Mouse (Mus musculus): ENCODE results near the gene Ahdc1. TPM values are rescaled to one million over a fixed set of nuclear protein-coding genes. Genes with fewer than 3 reads are reported as not detected.
"Not testable (repeated sequence)": the region's sequence is repeated elsewhere in the genome, so short reads cannot be mapped to it uniquely, and the experiment has no call there.

The Ahdc1 gene
- polyA plus RNA-seq, 1 experiment from 2014 or later, result 10.1 TPM

DNA sequence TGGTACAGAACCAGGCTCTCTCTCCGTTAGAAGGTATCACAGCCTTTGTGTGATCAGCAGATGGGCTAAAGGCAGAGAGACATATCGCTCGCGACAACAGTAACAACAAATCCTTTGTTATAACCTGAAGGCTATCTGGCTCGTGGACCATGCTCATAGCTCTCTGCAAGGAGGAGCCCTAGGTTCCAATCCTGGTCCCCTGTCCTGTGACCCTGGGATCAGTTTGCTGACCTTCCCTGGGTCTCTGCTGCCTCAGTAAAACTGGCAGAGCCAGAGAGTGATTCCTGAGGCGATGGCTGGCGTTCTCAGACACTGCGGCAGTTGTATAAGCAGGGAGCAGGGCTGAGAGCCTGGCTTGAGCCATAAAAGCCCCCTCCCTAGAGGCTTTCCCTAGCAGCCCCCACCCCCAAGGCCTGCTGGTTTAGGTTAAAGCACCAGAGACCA is 79.2 kb downstream of the Ahdc1 start:
- Histone ChIP-seq H3K9ac (0 out of 2 replicates have a peak overlapping the region, but pooled peaks have one; percentile 1), H3K27ac (peak overlapping the region; percentile 95), H3K4me3 (replicated peaks) (no peak overlapping the region), H3K4me1 (peaks cover 91% of the 10 kb centered on the region), H3K36me3 (no peaks in the 10 kb centered on the region), H3K27me3 (no peaks in the 10 kb centered on the region), H3K4me2 (peak overlapping the region; percentile 36), H3K9me3 (replicated peaks) (no peaks in the 10 kb centered on the region)
- ATAC-seq (replicated peaks; ENCODE audit: low FRiP score), result no peak
- WGBS, result 26% methylated on average over 8 of the region's 8 CpGs

GRCm38 (mm10) chr4:133090720-133091458 is 79.8 kb downstream of the Ahdc1 start:
- WGBS, result 19% methylated on average over 18 of the region's 18 CpGs
- peak overlapping the region; percentile 36 for H3K4me2 ChIP-seq
- ATAC-seq (replicated peaks; ENCODE audit: low FRiP score), result no peak
- no peak overlapping the region for H3K4me3 ChIP-seq (replicated peaks)
- H3K27ac ChIP-seq, result peak overlapping the region; percentile 95
- no peaks in the 10 kb centered on the region for H3K36me3 ChIP-seq
- 0 out of 2 replicates have a peak overlapping the region, but pooled peaks have one; percentile 1 for H3K9ac ChIP-seq
- peaks cover 90% of the 10 kb centered on the region for H3K4me1 ChIP-seq
- no peaks in the 10 kb centered on the region for H3K9me3 ChIP-seq (replicated peaks)
- H3K27me3 ChIP-seq, result no peaks in the 10 kb centered on the region

- no peaks in the 10 kb centered on the region for H3K9me3 ChIP-seq (replicated peaks)
- H3K27me3 ChIP-seq, result no peaks in the 10 kb centered on the region
- H3K9ac ChIP-seq, result no peak overlapping the region
- H3K4me1 ChIP-seq, result peaks cover 85% of the 10 kb centered on the region
- no peak for ATAC-seq (replicated peaks; ENCODE audit: low FRiP score)
- H3K36me3 ChIP-seq, result no peaks in the 10 kb centered on the region
- 70% methylated on average over 4 of the region's 4 CpGs for WGBS
- H3K27ac ChIP-seq, result peak overlapping the region; percentile 95
- H3K4me3 ChIP-seq (replicated peaks), result no peak overlapping the region
- H3K4me2 ChIP-seq, result no peak overlapping the region
Measured at GRCm38 (mm10) chr4:133091459-133091785, 80.4 kb downstream of the Ahdc1 start.

DNA sequence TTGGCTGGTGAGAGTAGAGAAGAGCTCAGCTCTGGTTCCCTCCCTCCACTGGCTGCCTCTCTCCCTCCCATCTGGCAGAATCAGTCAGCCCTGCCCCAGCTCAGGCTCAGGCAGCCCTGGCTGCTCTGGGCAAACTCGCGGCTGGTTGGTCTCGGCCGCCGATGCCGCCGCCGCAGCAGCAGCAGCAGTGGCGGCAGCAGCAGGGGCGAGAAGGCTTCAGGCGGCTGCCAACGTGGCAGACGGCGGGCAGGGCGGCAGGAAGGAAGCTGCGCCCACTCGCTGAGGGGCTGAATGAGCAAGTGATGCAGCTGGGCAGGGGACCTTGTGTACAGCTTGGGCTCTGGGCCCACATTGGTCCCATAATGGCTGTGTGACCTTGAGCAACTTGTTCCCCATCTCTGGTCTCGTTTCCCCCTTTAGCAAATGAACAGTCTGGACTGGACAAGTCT is 81.4 kb downstream of the Ahdc1 start:
- Histone ChIP-seq H3K9me3 (replicated peaks) (no peaks in the 10 kb centered on the region), H3K4me3 (replicated peaks) (0 out of 2 replicates have a peak overlapping the region, but pooled peaks have one; percentile 16), H3K27ac (peak overlapping the region; percentile 95), H3K4me1 (peaks cover 74% of the 10 kb centered on the region), H3K27me3 (no peaks in the 10 kb centered on the region), H3K9ac (peak overlapping the region; percentile 35; the same call in 1 of the 2 replicates), H3K36me3 (no peaks in the 10 kb centered on the region), H3K4me2 (peak overlapping the region; percentile 52)
- 8% methylated on average over 18 of the region's 18 CpGs for WGBS
- ATAC-seq (replicated peaks; ENCODE audit: low FRiP score), result peak; percentile 74

GRCm38 (mm10) chr4:133093056-133093455 is 82.0 kb downstream of the Ahdc1 start:
- no peak for ATAC-seq (replicated peaks; ENCODE audit: low FRiP score)
- no peak overlapping the region for H3K4me3 ChIP-seq (replicated peaks)
- H3K27ac ChIP-seq, result peak overlapping the region; percentile 95
- H3K9me3 ChIP-seq (replicated peaks), result no peaks in the 10 kb centered on the region
- peaks cover 69% of the 10 kb centered on the region for H3K4me1 ChIP-seq
- no peak overlapping the region for H3K9ac ChIP-seq
- H3K36me3 ChIP-seq, result no peaks in the 10 kb centered on the region
- 70% methylated on average over 6 of the region's 6 CpGs for WGBS
- no peaks in the 10 kb centered on the region for H3K27me3 ChIP-seq
- H3K4me2 ChIP-seq, result no peak overlapping the region

DNA sequence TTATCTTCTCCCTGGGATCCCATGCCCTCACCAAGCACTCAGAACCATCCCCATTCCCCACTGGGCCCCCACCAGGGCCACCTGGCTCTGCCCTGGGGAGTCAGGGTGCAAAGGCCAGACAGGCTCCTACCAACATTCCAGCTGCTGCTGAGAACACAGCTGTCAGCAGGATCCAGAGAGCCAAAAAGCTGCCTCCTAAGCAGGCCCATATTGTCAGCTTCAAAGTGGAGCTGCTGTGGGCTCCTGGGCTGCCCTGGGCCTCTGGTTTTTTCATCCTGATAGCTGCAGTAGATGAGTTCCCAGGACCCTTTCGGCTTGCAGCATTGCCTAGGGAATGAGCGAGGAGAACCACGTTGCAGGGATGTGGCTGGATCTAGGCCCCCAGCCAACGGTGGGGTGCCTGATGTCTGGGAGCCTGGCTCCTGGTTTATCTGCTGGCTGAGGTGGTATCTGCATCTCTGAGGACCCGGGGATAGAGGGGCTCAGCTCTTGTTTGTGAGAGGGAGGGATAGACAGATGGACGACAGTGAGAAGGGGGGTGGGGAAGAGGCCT is 82.5 kb downstream of the Ahdc1 start:
- Histone ChIP-seq H3K4me2 (peak overlapping the region; percentile 5; the same call in 1 of the 2 replicates), H3K36me3 (no peaks in the 10 kb centered on the region), H3K9ac (peak overlapping the region; percentile 24; the same call in 1 of the 2 replicates), H3K4me3 (replicated peaks) (no peak overlapping the region), H3K9me3 (replicated peaks) (no peaks in the 10 kb centered on the region), H3K27me3 (no peaks in the 10 kb centered on the region), H3K4me1 (peaks cover 66% of the 10 kb centered on the region), H3K27ac (peak overlapping the region; percentile 95)
- 16% methylated on average over 6 of the region's 6 CpGs for WGBS
- ATAC-seq (replicated peaks; ENCODE audit: low FRiP score), result no peak

GRCm38 (mm10) chr4:133094255-133094654 is 83.2 kb downstream of the Ahdc1 start:
- Histone ChIP-seq H3K9me3 (replicated peaks) (no peaks in the 10 kb centered on the region), H3K27me3 (no peaks in the 10 kb centered on the region), H3K4me1 (peaks cover 64% of the 10 kb centered on the region), H3K9ac (no peak overlapping the region), H3K27ac (peak overlapping the region; percentile 95), H3K4me3 (replicated peaks) (no peak overlapping the region), H3K36me3 (no peaks in the 10 kb centered on the region), H3K4me2 (no peak overlapping the region)
- ATAC-seq (replicated peaks; ENCODE audit: low FRiP score), result no peak
- WGBS, result 47% methylated on average over 1 of the region's 1 CpGs

GRCm38 (mm10) chr4:133094936-133095733 is 84.1 kb downstream of the Ahdc1 start:
- Histone ChIP-seq H3K9me3 (replicated peaks) (no peaks in the 10 kb centered on the region), H3K36me3 (no peaks in the 10 kb centered on the region), H3K4me1 (peaks cover 55% of the 10 kb centered on the region), H3K9ac (peak overlapping the region; percentile 14; the same call in 1 of the 2 replicates), H3K4me2 (peak overlapping the region; percentile 52), H3K27ac (peak overlapping the region; percentile 95), H3K27me3 (no peaks in the 10 kb centered on the region), H3K4me3 (replicated peaks) (peak overlapping the region; percentile 19)
- ATAC-seq (replicated peaks; ENCODE audit: low FRiP score), result peak; percentile 84
- WGBS, result 23% methylated on average over 16 of the region's 16 CpGs

GRCm38 (mm10) chr4:133095734-133096065 is 84.6 kb downstream of the Ahdc1 start:
- not testable (repeated sequence) for H3K36me3 ChIP-seq; ATAC-seq (replicated peaks; ENCODE audit: low FRiP score); H3K27me3 ChIP-seq; H3K9me3 ChIP-seq (replicated peaks)
- Histone ChIP-seq H3K27ac (peak overlapping the region; percentile 95), H3K4me1 (peaks cover 49% of the 10 kb centered on the region), H3K9ac (peak overlapping the region; percentile 14; the same call in 1 of the 2 replicates), H3K4me3 (replicated peaks) (peak overlapping the region; percentile 19), H3K4me2 (peak overlapping the region; percentile 52)
- 19% methylated on average over 3 of the region's 3 CpGs for WGBS

DNA sequence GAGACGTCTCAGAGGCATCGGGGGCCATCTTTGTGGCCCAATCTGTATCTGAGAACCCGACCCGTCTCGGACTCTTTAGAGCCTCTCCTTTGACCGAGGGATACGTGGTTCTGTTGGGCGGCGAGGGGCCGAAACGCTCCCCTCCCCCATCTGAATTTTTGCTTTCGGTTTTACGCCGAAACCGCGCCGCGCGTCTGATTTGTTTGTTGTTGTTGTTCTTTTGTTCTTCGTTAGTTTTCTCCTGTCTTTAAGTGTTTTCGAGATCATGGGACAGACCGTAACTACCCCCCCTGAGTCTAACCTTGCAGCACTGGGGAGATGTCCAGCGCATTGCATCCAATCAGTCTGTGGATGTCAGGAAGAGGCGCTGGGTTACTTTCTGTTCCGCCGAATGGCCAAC is 85.6 kb downstream of the Ahdc1 start:
- H3K4me2 ChIP-seq; H3K27me3 ChIP-seq; H3K27ac ChIP-seq; H3K36me3 ChIP-seq; H3K9ac ChIP-seq; ATAC-seq (replicated peaks; ENCODE audit: low FRiP score); H3K9me3 ChIP-seq (replicated peaks): not testable (repeated sequence)
- WGBS, result 2% methylated on average over 16 of the region's 26 CpGs
- Histone ChIP-seq H3K4me1 (peaks cover 40% of the 10 kb centered on the region), H3K4me3 (replicated peaks) (peak overlapping the region; percentile 37)

DNA sequence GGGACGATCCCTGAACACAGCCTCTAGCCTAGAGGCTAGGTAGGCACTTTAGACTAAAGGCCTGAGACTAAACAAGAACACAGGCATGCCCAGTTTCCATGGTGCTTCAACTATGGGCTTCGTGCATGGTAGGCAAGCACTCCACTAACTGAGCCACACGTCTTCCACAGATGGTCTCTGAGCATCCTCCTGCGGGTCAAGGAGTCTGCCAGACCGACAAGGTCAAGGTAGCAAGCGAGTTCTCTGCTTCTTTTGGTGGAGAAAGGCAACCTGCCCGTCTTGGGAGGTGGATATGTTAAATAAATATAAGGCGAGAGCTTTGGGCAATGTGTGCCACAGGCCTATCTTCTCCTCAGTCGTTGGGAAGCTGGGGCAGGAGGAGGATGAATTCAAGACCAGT is 90.7 kb downstream of the Ahdc1 start:
- peaks cover 24% of the 10 kb centered on the region for H3K4me1 ChIP-seq
- ATAC-seq (replicated peaks; ENCODE audit: low FRiP score), result no peak
- H3K4me3 ChIP-seq (replicated peaks), result no peak overlapping the region
- H3K27ac ChIP-seq, result no peak overlapping the region
- H3K36me3 ChIP-seq, result peaks cover 2% of the 10 kb centered on the region; the same call in 1 of the 2 replicates
- H3K27me3 ChIP-seq, result no peaks in the 10 kb centered on the region
- H3K9ac ChIP-seq, result no peak overlapping the region
- 77% methylated on average over 9 of the region's 9 CpGs for WGBS
- no peaks in the 10 kb centered on the region for H3K9me3 ChIP-seq (replicated peaks)
- H3K4me2 ChIP-seq, result no peak overlapping the region

Measured in kidney, embryonic 15.5 days (tissue).